In genomic region chr7:142455251-142455650, GRCm38 (mm10) we compare ENCODE assay signal across 12 mouse cellular contexts. TPM values are rescaled to one million over a fixed set of nuclear protein-coding genes. Genes with fewer than 3 reads are reported as not detected.
A peak's percentile ranks its signal among the peaks of the same experiment; 100 is the strongest.
DNase-seq lines count a peak whose midpoint lies in the region; ATAC-seq and TF ChIP-seq lines count a peak whose summit lies in the region.
"Had no signal": no experiment of that assay in that cellular context is flagged by ENCODE, and none has a peak within 500 bp of the region (broad histone marks: within the 10 kb centered on the region; RNA-seq: fewer than 3 reads in every experiment).

No protein-coding gene starts in this region.

- H3K9me3 ChIP-seq in heart, embryonic 13.5 days, result no peaks in the 10 kb centered on the region
- H3K9me3 ChIP-seq in lung, postnatal 0 days (ENCODE audit: low read length), result no peaks in the 10 kb centered on the region
- H3K9me3 ChIP-seq in hindbrain, postnatal 0 days (ENCODE audit: low read length), result no peaks in the 10 kb centered on the region
- no peaks in the 10 kb centered on the region for H3K9me3 ChIP-seq in liver, embryonic 13.5 days (replicated peaks)

- peak overlapping the region; percentile 99 for H3K27ac ChIP-seq in heart, embryonic 13.5 days (replicated peaks)
- H3K27ac ChIP-seq in lung, postnatal 0 days (ENCODE audit: low read length), result peak overlapping the region; percentile 60; the same call in 1 of the 2 replicates
- peak overlapping the region; percentile 48; the same call in 1 of the 2 replicates for H3K27ac ChIP-seq in hindbrain, postnatal 0 days
- H3K27ac ChIP-seq in liver, embryonic 13.5 days, result peak overlapping the region; percentile 48

- WGBS in heart, embryonic 13.5 days, result 47% methylated on average over 2 of the region's 2 CpGs
- 45% methylated on average over 2 of the region's 2 CpGs for WGBS in lung, postnatal 0 days
- 48% methylated on average over 2 of the region's 2 CpGs for WGBS in hindbrain, postnatal 0 days
- WGBS in liver, embryonic 13.5 days (ENCODE audit: insufficient replicate concordance), result 57% methylated on average over 2 of the region's 2 CpGs

- DNase-seq in heart, adult 9 months (ENCODE audit: low spot score in 2 of 2), result no peak
- no peak for DNase-seq in lung, postnatal 0 days (ENCODE audit: low spot score)
- DNase-seq in lung, postnatal 10 days, result no peak
- no peak for DNase-seq in hindbrain, postnatal 0 days (ENCODE audit: low spot score)
- no peak for DNase-seq in liver, embryonic 13.5 days
- DNase-seq in thymus, postnatal 25 days, result no peak
- DNase-seq: adrenal gland, adult 8-10 months; kidney, postnatal 14 days had no signal

- peak overlapping the region; percentile 68 for H3K9ac ChIP-seq in heart, embryonic 13.5 days
- no peak overlapping the region for H3K9ac ChIP-seq in lung, postnatal 0 days (replicated peaks; ENCODE audit: low read depth)
- H3K9ac ChIP-seq in hindbrain, postnatal 0 days (replicated peaks; ENCODE audit: low read length), result no peak overlapping the region
- no peak overlapping the region for H3K9ac ChIP-seq in liver, embryonic 13.5 days

- no peak for TF ChIP-seq CTCF in lung, postnatal 0 days (IDR thresholded peaks at IDR 0.05)
- no peak for TF ChIP-seq CTCF in hindbrain, postnatal 0 days (IDR thresholded peaks at IDR 0.05; ENCODE audit: low read depth)

- H3K4me1 ChIP-seq in heart, embryonic 13.5 days, result peaks cover 65% of the 10 kb centered on the region
- peaks cover 10% of the 10 kb centered on the region for H3K4me1 ChIP-seq in lung, postnatal 0 days (ENCODE audit: insufficient read depth, low read depth, low read length)
- peaks cover 13% of the 10 kb centered on the region; the same call in 1 of the 2 replicates for H3K4me1 ChIP-seq in hindbrain, postnatal 0 days (ENCODE audit: insufficient read depth, low read length)
- peaks cover 12% of the 10 kb centered on the region for H3K4me1 ChIP-seq in liver, embryonic 13.5 days (replicated peaks)

- H3K4me2 ChIP-seq in heart, embryonic 13.5 days, result no peak overlapping the region
- no peak overlapping the region for H3K4me2 ChIP-seq in lung, postnatal 0 days (replicated peaks; ENCODE audit: low read depth, low read length)
- no peak overlapping the region for H3K4me2 ChIP-seq in hindbrain, postnatal 0 days (ENCODE audit: low read depth, low read length)
- H3K4me2 ChIP-seq in liver, embryonic 13.5 days, result no peak overlapping the region

- no peak for TF ChIP-seq EP300 in lung, postnatal 0 days (IDR thresholded peaks at IDR 0.05)

- no peaks in the 10 kb centered on the region for H3K27me3 ChIP-seq in heart, embryonic 13.5 days (replicated peaks)
- no peaks in the 10 kb centered on the region for H3K27me3 ChIP-seq in lung, postnatal 0 days (replicated peaks; ENCODE audit: insufficient read depth, low read length)
- no peaks in the 10 kb centered on the region for H3K27me3 ChIP-seq in hindbrain, postnatal 0 days (ENCODE audit: insufficient read depth, low read length)
- 0 out of 2 replicates have a peak, but pooled peaks cover 6% of the 10 kb centered on the region for H3K27me3 ChIP-seq in liver, embryonic 13.5 days

- H3K4me3 ChIP-seq in heart, embryonic 13.5 days, result no peak overlapping the region
- H3K4me3 ChIP-seq in lung, postnatal 0 days (ENCODE audit: low read depth, low read length), result no peak overlapping the region
- no peak overlapping the region for H3K4me3 ChIP-seq in hindbrain, postnatal 0 days (ENCODE audit: low read length)
- H3K4me3 ChIP-seq in liver, embryonic 13.5 days (replicated peaks), result no peak overlapping the region

- no peaks in the 10 kb centered on the region for H3K36me3 ChIP-seq in heart, embryonic 13.5 days
- H3K36me3 ChIP-seq in lung, postnatal 0 days (ENCODE audit: insufficient read depth, low read length), result no peaks in the 10 kb centered on the region
- H3K36me3 ChIP-seq in hindbrain, postnatal 0 days (ENCODE audit: insufficient read depth, low read length), result no peaks in the 10 kb centered on the region
- H3K36me3 ChIP-seq in liver, embryonic 13.5 days, result no peaks in the 10 kb centered on the region

- ATAC-seq in heart, embryonic 13.5 days (ENCODE audit: extremely low read depth, insufficient number of reproducible peaks, low FRiP score, low TSS enrichment), result no peak
- no peak for ATAC-seq in lung, postnatal 0 days
- ATAC-seq in hindbrain, postnatal 0 days, result no peak
- no peak for ATAC-seq in liver, embryonic 13.5 days (ENCODE audit: low read depth)

RNA-seq across cellular contexts. Expression of gene Lsp1, which starts 5.4 kb away (rescaled TPM):
- 51.0 and 54.6 TPM in 2 replicates for polyA plus RNA-seq in heart, embryonic 13.5 days (2015; fragmentation: Nextera tagmentation; extraction: Ambion mirVana)
- 90.8 and 92.3 TPM in 2 replicates for polyA plus RNA-seq in lung, postnatal 0 days (2015; fragmentation: Nextera tagmentation; extraction: Ambion mirVana)
- 4.6 and 16.6 TPM in 2 replicates for total RNA-seq in hindbrain, postnatal 0 days (2014; rRNA removed)
- polyA plus RNA-seq in hindbrain, postnatal 0 days (2015; fragmentation: Nextera tagmentation; extraction: Ambion mirVana), result 6.6 and 7.2 TPM in 2 replicates
- 14.2 and 15.5 TPM in 2 replicates for polyA plus RNA-seq in liver, embryonic 13.5 days (2015; fragmentation: Nextera tagmentation; extraction: Ambion mirVana)
- total RNA-seq: MEL had no signal

RNA-seq across cellular contexts. Expression of gene Tnni2, which starts 13.6 kb away (rescaled TPM):
- polyA plus RNA-seq in heart, embryonic 13.5 days (2015; fragmentation: Nextera tagmentation; extraction: Ambion mirVana), result 34.8 and 41.9 TPM in 2 replicates
- polyA plus RNA-seq in lung, postnatal 0 days (2015; fragmentation: Nextera tagmentation; extraction: Ambion mirVana), result 1.9 and 2.1 TPM in 2 replicates
- 1.3 and 8.5 TPM in 2 replicates for total RNA-seq in hindbrain, postnatal 0 days (2014; rRNA removed)
- polyA plus RNA-seq in hindbrain, postnatal 0 days (2015; fragmentation: Nextera tagmentation; extraction: Ambion mirVana), result 0.63 TPM in 2 replicates
- polyA plus RNA-seq in liver, embryonic 13.5 days (2015; fragmentation: Nextera tagmentation; extraction: Ambion mirVana), result 3.4 and 4.3 TPM in 2 replicates
- total RNA-seq: MEL had no signal
- polyA plus RNA-seq: liver, adult 2 months had no signal

RNA-seq across cellular contexts. Expression of gene Syt8, which starts 20.6 kb away (rescaled TPM):
- polyA plus RNA-seq in heart, embryonic 13.5 days (2015; fragmentation: Nextera tagmentation; extraction: Ambion mirVana), result 0.19 and 0.41 TPM in 2 replicates
- 0.47 and 1.1 TPM in 2 replicates for polyA plus RNA-seq in lung, postnatal 0 days (2015; fragmentation: Nextera tagmentation; extraction: Ambion mirVana)
- not detected in 2 replicates for total RNA-seq in hindbrain, postnatal 0 days (2014; rRNA removed)
- 0.15 TPM in 1 of 2 replicates, not detected in the other for polyA plus RNA-seq in hindbrain, postnatal 0 days (2015; fragmentation: Nextera tagmentation; extraction: Ambion mirVana)
- polyA plus RNA-seq in liver, embryonic 13.5 days (2015; fragmentation: Nextera tagmentation; extraction: Ambion mirVana), result not detected in 2 replicates
- total RNA-seq: liver, adult 2 months; MEL; monocyte, adult 5-6 weeks had no signal
- polyA plus RNA-seq: liver, adult 2 months had no signal

RNA-seq across cellular contexts. Expression of gene Tnnt3, which starts 43.4 kb away (rescaled TPM):
- 4.0 and 5.4 TPM in 2 replicates for polyA plus RNA-seq in heart, embryonic 13.5 days (2015; fragmentation: Nextera tagmentation; extraction: Ambion mirVana)
- polyA plus RNA-seq in lung, postnatal 0 days (2015; fragmentation: Nextera tagmentation; extraction: Ambion mirVana), result 1.5 and 2.2 TPM in 2 replicates
- 1.3 and 4.7 TPM in 2 replicates for total RNA-seq in hindbrain, postnatal 0 days (2014; rRNA removed)
- 3.1 and 3.9 TPM in 2 replicates for polyA plus RNA-seq in hindbrain, postnatal 0 days (2015; fragmentation: Nextera tagmentation; extraction: Ambion mirVana)
- polyA plus RNA-seq in liver, embryonic 13.5 days (2015; fragmentation: Nextera tagmentation; extraction: Ambion mirVana), result 1.6 and 2.6 TPM in 2 replicates
- total RNA-seq: MEL had no signal
- polyA plus RNA-seq: liver, adult 2 months had no signal

Comparison
In these comparisons a context has a peak if more than half of its experiments do, and no peak if none do; other contexts are left out.
1. H3K27ac ChIP-seq: peak in every context shown above with its lines; median percentile 99 in heart, embryonic 13.5 days; 60 in lung, postnatal 0 days; 48 in hindbrain, postnatal 0 days; 48 in liver, embryonic 13.5 days.